Comparison of ENCODE assay signal across 8 mouse cellular contexts in genomic region chr6:84134722-84135394, GRCm38 (mm10).
DNase-seq lines count a peak whose midpoint lies in the region; ATAC-seq lines count a peak whose summit lies in the region.

No protein-coding gene starts in this region.

- H3K27me3 ChIP-seq in forebrain, embryonic 14.5 days (replicated peaks; ENCODE audit: control insufficient read depth, insufficient read depth, low read length) = no peaks in the 10 kb centered on the region
- no peaks in the 10 kb centered on the region for H3K27me3 ChIP-seq in midbrain, embryonic 13.5 days

- H3K27ac ChIP-seq in forebrain, embryonic 14.5 days (ENCODE audit: low read depth, low read length) = peak overlapping the region; percentile 67
- no peak overlapping the region; the same call in 1 of the 2 replicates for H3K27ac ChIP-seq in midbrain, embryonic 13.5 days

- no peaks in the 10 kb centered on the region for H3K9me3 ChIP-seq in forebrain, embryonic 14.5 days (replicated peaks; ENCODE audit: control insufficient read depth, low read length)
- no peaks in the 10 kb centered on the region for H3K9me3 ChIP-seq in midbrain, embryonic 13.5 days

- H3K4me2 ChIP-seq in forebrain, embryonic 14.5 days (ENCODE audit: low read length) = peak overlapping the region; percentile 36
- H3K4me2 ChIP-seq in midbrain, embryonic 13.5 days (replicated peaks) = peak overlapping the region; percentile 25

- H3K4me3 ChIP-seq in forebrain, embryonic 14.5 days (ENCODE audit: low read depth, low read length) = no peak overlapping the region
- H3K4me3 ChIP-seq in midbrain, embryonic 13.5 days (replicated peaks) = no peak overlapping the region

- no peak for DNase-seq in frontal cortex, postnatal 25 days (ENCODE audit: low spot score in 2 of 2)
- peak; percentile 86 to 88 for DNase-seq in cerebellum, adult 18-20 months
- DNase-seq in forebrain, embryonic 14.5 days (ENCODE audit: low spot score) = peak; percentile 69
- DNase-seq in layer of hippocampus, postnatal 10 days (ENCODE audit: low spot score in 2 of 2) = peak; percentile 69 to 75
- DNase-seq in kidney, adult 18-20 months = no peak

- peaks cover 6% of the 10 kb centered on the region for H3K4me1 ChIP-seq in forebrain, embryonic 14.5 days (ENCODE audit: control insufficient read depth, insufficient read depth, low read length)
- H3K4me1 ChIP-seq in midbrain, embryonic 13.5 days (replicated peaks) = peaks cover 8% of the 10 kb centered on the region

- no peaks in the 10 kb centered on the region for H3K36me3 ChIP-seq in forebrain, embryonic 14.5 days (ENCODE audit: control insufficient read depth, insufficient read depth, low read length)
- H3K36me3 ChIP-seq in midbrain, embryonic 13.5 days = no peaks in the 10 kb centered on the region

- peak; percentile 55; the same call in 1 of the 2 replicates for ATAC-seq in frontal cortex, adult (ENCODE audit: low TSS enrichment)
- peak; percentile 85 for ATAC-seq in forebrain, embryonic 14.5 days
- ATAC-seq in midbrain, embryonic 13.5 days = peak; percentile 91
- ATAC-seq in inflammation-experienced regulatory T-cells, adult 6 months = no peak

- peak overlapping the region; percentile 48; the same call in 1 of the 2 replicates for H3K9ac ChIP-seq in forebrain, embryonic 14.5 days (ENCODE audit: low read length)
- H3K9ac ChIP-seq in midbrain, embryonic 13.5 days (replicated peaks) = peak overlapping the region; percentile 24; the same call in 1 of the 2 replicates

- WGBS in forebrain, embryonic 14.5 days = 15% methylated on average over 23 of the region's 23 CpGs
- 36% methylated on average over 23 of the region's 23 CpGs for WGBS in midbrain, embryonic 13.5 days

Comparison
In these comparisons a context has a peak if more than half of its experiments do, and no peak if none do; other contexts are left out.
1. DNase-seq: peak in cerebellum, adult 18-20 months (2 of 2), forebrain, embryonic 14.5 days (single experiment) and layer of hippocampus, postnatal 10 days (2 of 2); none in frontal cortex, postnatal 25 days (0 of 2) and kidney, adult 18-20 months (single experiment).